Mouse (Mus musculus) G1E (cell line): ENCODE measurements at regions not wholly inside any gene's neighbourhood (a gene's known extent, or its start where the extent isn't known, plus 50 kb on each side); places are given as distances from the start of the nearest gene placed in this dataset.
"Not testable (repeated sequence)": the region's sequence is repeated elsewhere in the genome, so short reads cannot be mapped to it uniquely, and the experiment has no call there.

Experiments
- ATAC-seq: 2 replicates; pipeline ENCODE4 v1.8.0; 2016; ENCODE audit warnings: mild to moderate bottlenecking; ENCODE audit not compliant: insufficient number of reproducible peaks, poor library complexity, low FRiP score, severe bottlenecking; ENCODE audit errors: extremely low read depth
- DNase-seq: peaks from one replicate; pipeline ENCODE4 v3.0.0; 2012; ENCODE audit warnings: low spot score
- H3K27me3 ChIP-seq: 2 replicates; pipeline ENCODE4 v1.6.1; 2012; ENCODE audit warnings: mild to moderate bottlenecking, low read length, inconsistent platforms; ENCODE audit not compliant: insufficient read depth
- H3K36me3 ChIP-seq: replicated peaks from 2 replicates; pipeline ENCODE3; 2012; ENCODE audit warnings: mild to moderate bottlenecking, inconsistent platforms
- H3K4me1 ChIP-seq: 2 replicates; pipeline ENCODE4 v1.6.1; 2012; ENCODE audit warnings: low read depth, low read length, inconsistent platforms, mixed read lengths; ENCODE audit not compliant: insufficient read depth
- H3K4me3 ChIP-seq: 2 replicates; pipeline ENCODE4 v1.5.1; 2012; ENCODE audit warnings: low read depth, mild to moderate bottlenecking, inconsistent platforms, low read length, moderate library complexity, mixed read lengths
- H3K9me3 ChIP-seq: replicated peaks from 2 replicates; pipeline ENCODE4 v1.6.1; 2012; ENCODE audit warnings: inconsistent platforms
- CTCF ChIP-seq: IDR thresholded peaks from 2 replicates; pipeline ENCODE4 v1.5.1; 2012; ENCODE audit warnings: low read depth, low read length, inconsistent platforms, mixed read lengths
- GATA1 ChIP-seq: IDR thresholded peaks from 2 replicates; pipeline ENCODE4 v1.6.1; 2012; ENCODE audit warnings: borderline replicate concordance, low read length, inconsistent platforms, mixed read lengths
- GATA2 ChIP-seq: IDR thresholded peaks from 2 replicates; pipeline ENCODE4 v1.6.1; 2012; ENCODE audit warnings: low read depth, low read length, inconsistent platforms, borderline replicate concordance
- POLR2AphosphoS5 ChIP-seq: IDR thresholded peaks from 2 replicates; pipeline ENCODE4 v1.6.1; 2012; ENCODE audit warnings: low read depth, low read length, inconsistent platforms; ENCODE audit not compliant: insufficient replicate concordance
- TAL1 ChIP-seq: conservative IDR thresholded peaks from 2 replicates; pipeline ENCODE4 v1.6.1; 2012; ENCODE audit warnings: low read depth, low read length, inconsistent platforms, mixed read lengths

DNA sequence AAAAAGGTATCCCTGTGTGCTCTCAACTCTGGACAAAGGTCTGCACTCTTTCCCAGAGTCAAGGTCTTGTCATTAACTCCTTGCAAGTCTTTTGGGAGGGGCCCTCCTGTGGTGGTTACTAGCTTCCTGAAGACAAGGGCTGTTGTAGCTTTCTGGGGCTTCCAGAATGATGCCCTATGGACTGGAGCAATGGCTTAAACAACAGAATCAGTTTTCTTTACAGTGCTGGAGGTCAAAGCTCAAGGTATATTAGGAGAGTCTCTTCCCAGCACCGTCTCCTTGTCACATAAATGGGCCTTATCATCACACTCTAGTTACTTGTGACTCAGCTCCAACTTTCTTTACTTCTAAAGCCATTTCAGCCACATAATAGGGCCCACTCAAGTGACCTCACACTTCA, 360.6 kb upstream of the Klhl29 start:
- no peaks in the 10 kb centered on the region for H3K4me1 ChIP-seq
- H3K4me3 ChIP-seq: no peak overlapping the region
- H3K36me3 ChIP-seq: no peaks in the 10 kb centered on the region
- H3K9me3 ChIP-seq: peaks cover 17% of the 10 kb centered on the region
- no peaks in the 10 kb centered on the region for H3K27me3 ChIP-seq
- TF ChIP-seq POLR2AphosphoS5 (no peak), GATA2 (no peak), CTCF (no peak), TAL1 (no peak), GATA1 (no peak)
- ATAC-seq (no peak), DNase-seq (no peak)

GRCm38 (mm10) chr12:5734902-5735301, 359.4 kb upstream of the Klhl29 start:
- Histone ChIP-seq H3K27me3 (no peaks in the 10 kb centered on the region), H3K4me1 (no peaks in the 10 kb centered on the region), H3K36me3 (no peaks in the 10 kb centered on the region), H3K9me3 (peaks cover 15% of the 10 kb centered on the region), H3K4me3 (no peak overlapping the region)
- ATAC-seq (no peak), DNase-seq (no peak)
- TF ChIP-seq POLR2AphosphoS5 (no peak), TAL1 (no peak), GATA2 (no peak), GATA1 (no peak), CTCF (no peak)

DNA sequence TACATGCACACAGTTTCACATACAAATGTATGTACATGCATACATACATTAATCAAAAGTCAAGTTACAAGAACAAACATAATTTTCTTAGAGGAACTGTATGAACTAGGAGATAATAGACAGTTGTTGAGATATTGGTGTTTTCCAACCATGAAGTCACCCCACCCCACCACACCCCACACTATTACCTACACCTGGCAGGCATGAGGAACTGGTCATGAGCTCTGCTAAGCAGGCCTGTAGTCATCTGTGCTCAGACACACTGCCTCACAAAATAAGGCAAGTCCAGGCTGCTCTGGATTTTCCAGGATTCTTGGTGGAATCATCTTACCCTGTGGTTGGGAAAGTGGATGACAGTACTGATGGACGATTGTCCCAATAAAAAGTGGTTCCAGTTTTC, 347.6 kb upstream of the Klhl29 start:
- ATAC-seq (no peak), DNase-seq (no peak)
- Histone ChIP-seq H3K36me3 (no peaks in the 10 kb centered on the region), H3K27me3 (no peaks in the 10 kb centered on the region), H3K4me1 (no peaks in the 10 kb centered on the region), H3K4me3 (no peak overlapping the region), H3K9me3 (peaks cover 9% of the 10 kb centered on the region)
- TF ChIP-seq POLR2AphosphoS5 (no peak), CTCF (no peak), GATA1 (no peak), TAL1 (no peak), GATA2 (no peak)

DNA sequence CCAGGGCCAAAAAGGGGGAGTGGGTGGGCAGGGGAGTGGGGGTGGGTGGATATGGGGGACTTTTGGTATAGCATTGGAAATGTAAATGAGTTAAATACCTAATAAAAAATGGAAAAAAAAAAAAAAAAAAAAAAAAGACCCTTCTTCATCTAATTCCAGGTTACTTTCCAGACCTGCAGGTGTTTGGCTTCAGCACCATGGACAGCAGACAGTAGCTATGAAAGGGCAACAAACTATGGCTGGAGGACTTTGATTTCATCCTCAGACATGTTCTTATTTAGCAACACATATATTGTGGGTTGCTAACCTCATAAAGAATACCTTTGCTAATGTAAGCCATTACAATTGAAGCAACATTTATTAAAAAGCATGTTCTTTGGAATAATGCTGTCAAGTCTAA, 342.0 kb upstream of the Klhl29 start:
- H3K4me3 ChIP-seq, H3K27me3 ChIP-seq, H3K4me1 ChIP-seq, DNase-seq, ATAC-seq, H3K9me3 ChIP-seq, H3K36me3 ChIP-seq: not testable (repeated sequence)

DNA sequence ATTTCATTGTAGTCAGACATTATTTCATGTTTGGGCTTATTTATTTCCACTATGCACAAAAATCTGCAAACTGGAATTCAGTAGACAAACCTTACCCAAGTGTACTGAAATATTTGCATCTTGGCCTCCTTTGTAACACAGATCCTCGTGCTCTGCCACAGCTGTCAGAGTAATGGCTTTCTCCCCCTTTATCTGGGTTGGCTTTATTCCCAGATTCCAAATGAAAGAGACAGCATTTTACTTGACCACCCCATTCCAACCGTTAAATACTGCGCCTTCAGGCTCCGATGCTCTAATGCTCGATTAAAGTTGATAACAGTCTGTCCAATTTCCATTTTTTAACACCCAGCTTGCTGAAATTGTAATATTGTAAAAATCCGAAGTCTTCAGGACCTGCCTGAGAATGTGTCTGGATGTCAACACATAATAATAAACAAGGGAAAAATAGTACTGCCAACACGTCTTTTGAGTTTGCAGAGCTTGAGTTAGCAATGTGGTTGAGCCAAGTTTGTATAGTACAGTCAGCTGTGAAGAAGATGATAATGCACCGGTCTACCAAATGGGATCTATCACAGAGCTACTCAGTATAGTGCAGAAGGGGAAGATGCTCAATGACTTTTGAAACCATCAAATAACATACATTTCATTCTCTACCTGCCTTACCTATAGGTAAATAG, 323.4 kb upstream of the Klhl29 start:
- Histone ChIP-seq H3K27me3 (no peaks in the 10 kb centered on the region), H3K4me1 (no peaks in the 10 kb centered on the region), H3K36me3 (no peaks in the 10 kb centered on the region), H3K9me3 (no peaks in the 10 kb centered on the region), H3K4me3 (no peak overlapping the region)
- no peak for TF ChIP-seq TAL1
- TF ChIP-seq GATA2: no peak
- no peak for TF ChIP-seq GATA1
- TF ChIP-seq POLR2AphosphoS5: no peak
- TF ChIP-seq CTCF: no peak
- ATAC-seq: no peak
- DNase-seq: no peak

DNA sequence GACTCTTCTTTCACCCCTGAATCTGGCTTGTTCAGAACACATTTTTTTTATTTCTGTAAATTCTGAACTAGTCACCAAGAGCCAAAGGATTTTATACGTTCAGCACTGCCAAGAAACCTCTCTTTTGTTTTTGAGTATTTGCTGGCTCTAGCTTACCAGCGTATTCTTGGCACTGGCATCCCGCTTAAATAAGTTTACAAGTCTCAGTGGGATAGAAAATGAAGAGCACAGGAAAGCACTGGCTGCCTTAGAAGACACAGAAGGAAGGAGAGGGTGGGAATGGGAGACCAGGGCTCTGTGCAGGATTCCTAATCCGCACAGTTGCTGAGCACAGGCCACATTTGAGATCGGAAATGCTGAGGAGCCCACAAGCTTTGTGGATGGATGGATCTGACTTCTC, 306.7 kb upstream of the Klhl29 start:
- TF ChIP-seq TAL1: no peak
- no peak for TF ChIP-seq GATA1
- TF ChIP-seq POLR2AphosphoS5: no peak
- TF ChIP-seq CTCF: no peak
- TF ChIP-seq GATA2: no peak

DNA sequence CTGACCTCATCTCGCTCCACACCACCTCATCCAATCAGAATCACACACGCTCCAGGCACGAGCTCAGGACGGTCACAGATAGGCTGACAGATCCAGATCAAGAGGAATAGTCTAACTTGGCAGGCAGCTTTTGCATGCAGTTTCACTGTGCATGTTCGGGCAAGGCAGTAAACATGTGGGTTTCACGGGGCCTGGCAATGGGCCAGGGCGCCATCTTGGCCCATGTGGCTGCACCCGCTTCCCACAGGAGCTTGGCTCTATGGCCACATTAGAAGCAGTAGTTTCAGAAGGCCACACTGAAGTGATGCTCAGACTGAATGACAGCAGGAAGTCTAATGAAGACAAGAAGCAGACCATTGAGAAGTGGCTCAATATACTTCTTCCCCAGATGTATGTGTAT, 302.6 kb upstream of the Klhl29 start:
- not testable (repeated sequence) for DNase-seq, H3K4me1 ChIP-seq, H3K36me3 ChIP-seq, H3K4me3 ChIP-seq, H3K27me3 ChIP-seq, ATAC-seq
- peaks cover 26% of the 10 kb centered on the region for H3K9me3 ChIP-seq

More for the DNA sequence above, 306.7 kb upstream of the Klhl29 start:
- H3K36me3 ChIP-seq: no peaks in the 10 kb centered on the region
- peaks cover 22% of the 10 kb centered on the region for H3K9me3 ChIP-seq
- H3K4me1 ChIP-seq: no peaks in the 10 kb centered on the region
- DNase-seq (no peak), ATAC-seq (no peak)
- H3K4me3 ChIP-seq: no peak overlapping the region
- no peaks in the 10 kb centered on the region for H3K27me3 ChIP-seq
